ENCODE assay signal across 9 mouse cellular contexts in the genomic region with DNA sequence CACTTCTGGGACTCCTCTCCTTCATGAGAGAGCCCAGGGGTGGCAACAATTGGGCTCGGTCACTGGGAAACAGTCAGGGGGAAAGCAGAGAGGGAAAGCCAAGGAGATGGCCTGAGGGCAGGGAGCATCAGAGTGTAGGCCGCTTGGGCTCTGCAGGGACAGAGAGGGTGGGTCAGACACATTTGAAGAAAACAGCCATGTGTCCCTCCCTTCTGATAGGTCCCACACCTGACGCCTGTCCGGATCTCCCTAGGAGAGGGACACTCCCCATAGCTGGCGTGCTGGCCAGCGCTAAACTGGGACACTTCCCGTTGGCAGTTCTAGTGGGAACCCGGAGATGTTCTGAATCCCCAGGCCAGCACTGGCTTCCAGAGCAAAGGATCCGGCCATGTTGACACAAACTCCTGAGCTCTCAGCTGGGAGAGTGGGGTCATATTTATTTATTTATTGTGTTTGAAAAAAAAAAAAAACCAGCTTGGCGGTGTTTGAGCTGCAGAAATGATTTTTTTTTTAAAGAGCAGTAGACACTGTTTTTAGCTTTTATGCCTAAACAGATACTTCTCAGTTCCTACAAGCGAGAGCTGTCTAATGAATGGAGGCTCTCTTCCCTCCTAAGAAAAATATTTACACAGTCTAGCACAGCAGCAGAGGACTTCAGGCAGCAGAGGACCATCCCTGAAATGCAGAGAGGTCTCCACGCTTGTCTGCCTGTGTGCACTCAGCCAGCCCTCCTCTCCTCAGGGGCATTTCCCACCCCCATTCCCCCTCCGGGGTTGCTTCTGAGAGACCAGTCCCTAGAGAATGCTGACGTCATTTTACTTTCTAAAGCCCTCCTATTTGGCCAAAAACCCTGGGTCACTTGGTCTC.
DNase-seq lines count a peak whose midpoint lies in the region; ATAC-seq lines count a peak whose summit lies in the region.
"Had no signal": no experiment of that assay in that cellular context is flagged by ENCODE, and none has a peak within 500 bp of the region (broad histone marks: within the 10 kb centered on the region; RNA-seq: fewer than 3 reads in every experiment).

No protein-coding gene starts in this region.

- DNase-seq in heart, adult 8-10 months (ENCODE audit: low spot score): peak; percentile 14
- no peak for DNase-seq in heart, postnatal 25 days (ENCODE audit: low spot score)
- peak; percentile 29 for DNase-seq in right cerebral cortex, adult 18-20 months
- DNase-seq in right cerebral cortex, postnatal 25 days: no peak
- peak; percentile 43 to 68 for DNase-seq in lung, adult 18-20 months
- no peak for DNase-seq in neural tube, embryonic 10.5 days (ENCODE audit: extremely low spot score, low spot score)
- DNase-seq in cerebellum, adult 9-11 months: no peak
- DNase-seq: retina, postnatal 1 day had no signal

- intact Hi-C loops in heart, postnatal 25 days (cut with DNase I): no loop called here

- no peak for ATAC-seq in erythroid progenitor cell, adult 5-6 weeks (replicated peaks; ENCODE audit: low FRiP score, poor library complexity, severe bottlenecking)

Comparison
In these comparisons a context has a peak if more than half of its experiments do, and no peak if none do; other contexts are left out.
1. DNase-seq: peak in heart, adult 8-10 months (single experiment), right cerebral cortex, adult 18-20 months (single experiment) and lung, adult 18-20 months (2 of 2); none in heart, postnatal 25 days (single experiment), right cerebral cortex, postnatal 25 days (single experiment), neural tube, embryonic 10.5 days (single experiment) and cerebellum, adult 9-11 months (single experiment).